Mouse (Mus musculus) heart, postnatal 0 days (tissue): ENCODE data around the gene Pex14. TPM values are rescaled to one million over a fixed set of nuclear protein-coding genes. Genes with fewer than 3 reads are reported as not detected.
A peak's percentile ranks its signal among the peaks of the same experiment; 100 is the strongest.

Experiments
- ATAC-seq: fragments of 200-750 bp; cut with Nextera tagmentation; 2 replicates; pipeline ENCODE4 v1.8.0; 2017; ENCODE audit warnings: low read depth, moderate number of reproducible peaks, moderate library complexity; ENCODE audit not compliant: insufficient read depth
- DNase-seq: peaks from one replicate; pipeline ENCODE4 v3.0.0-alpha.2; 2016; ENCODE audit warnings: low spot score
- H3K27ac ChIP-seq: fragments of 300-500 bp; sonication (generic); 2 replicates; pipeline ENCODE4 v1.5.1; 2014; ENCODE audit warnings: low read depth, mild to moderate bottlenecking
- H3K27me3 ChIP-seq: fragments of 300-500 bp; sonication (generic); 2 replicates; pipeline ENCODE4 v1.6.1; 2014; ENCODE audit warnings: low read length, mixed read lengths; ENCODE audit not compliant: control insufficient read depth, insufficient read depth
- H3K36me3 ChIP-seq: fragments of 300-500 bp; sonication (generic); replicated peaks from 2 replicates; pipeline ENCODE4 v1.6.1; 2014; ENCODE audit warnings: low read length, mixed read lengths; ENCODE audit not compliant: control insufficient read depth, insufficient read depth
- H3K4me1 ChIP-seq: fragments of 300-500 bp; sonication (generic); 2 replicates; pipeline ENCODE4 v1.6.1; 2014; ENCODE audit warnings: antibody characterized with exemption; ENCODE audit not compliant: control insufficient read depth, insufficient read depth
- H3K4me2 ChIP-seq: fragments of 300-500 bp; sonication (generic); 2 replicates; pipeline ENCODE4 v1.6.1; 2014; ENCODE audit warnings: low read depth, mild to moderate bottlenecking, low read length, moderate library complexity
- H3K4me3 ChIP-seq: fragments of 300-500 bp; sonication (generic); 2 replicates; pipeline ENCODE4 v1.5.1; 2014; ENCODE audit warnings: low read depth, low read length
- H3K9ac ChIP-seq: fragments of 300-500 bp; sonication (generic); replicated peaks from 2 replicates; pipeline ENCODE4 v1.6.1; 2014; ENCODE audit warnings: low read depth, low read length, mixed read lengths
- H3K9me3 ChIP-seq: fragments of 300-500 bp; sonication (generic); replicated peaks from 2 replicates; pipeline ENCODE4 v1.6.1; 2016; ENCODE audit warnings: low read length; ENCODE audit not compliant: control insufficient read depth
- CTCF ChIP-seq: IDR thresholded peaks from 2 replicates; pipeline ENCODE4 v1.5.1; 2016; ENCODE audit warnings: antibody characterized with exemption, control low read depth, low read depth
- EP300 ChIP-seq: IDR thresholded peaks from 2 replicates; pipeline ENCODE4 v1.6.1; 2016; ENCODE audit warnings: antibody characterized with exemption, low read depth
- WGBS: fragments of 180-500 bp; shearing (Covaris S2); extraction: QIAGEN DNeasy Blood & Tissue Kit; methylation state at CpG from one replicate; pipeline ENCODE4 v1.1.7; 2014; 5-methylcytosine and 5-hydroxymethylcytosine counted together
- polyA plus RNA-seq: library from polyadenylated mRNA; unstranded; fragments of >200 nt; fragmentation: Nextera tagmentation; extraction: Ambion mirVana; gene quantifications from 2 replicates; pipeline ENCODE4 v1.2.1, GENCODE M21; 2015
- total RNA-seq: library from RNA; depleted of rRNA; stranded (reverse); fragments of >200 nt; gene quantifications from 2 replicates; pipeline ENCODE4 v1.2.3, GENCODE M21; 2014; ENCODE audit warnings: low replicate concordance

Pex14 gene
- total and polyA plus RNA-seq, 2 experiments from 2014 or later: 38.1 to 43.9 TPM

- no peaks in the 10 kb centered on the region for H3K36me3 ChIP-seq
- H3K27ac ChIP-seq: no peak overlapping the region
- H3K4me3 ChIP-seq: no peak overlapping the region
- H3K4me1 ChIP-seq: peaks cover 31% of the 10 kb centered on the region
- 85% methylated on average over 4 of the region's 4 CpGs for WGBS
- ATAC-seq (no peak), DNase-seq (no peak)
- TF ChIP-seq EP300 (no peak), CTCF (no peak)
- H3K27me3 ChIP-seq: no peaks in the 10 kb centered on the region
- H3K9me3 ChIP-seq: no peaks in the 10 kb centered on the region
- H3K9ac ChIP-seq: no peak overlapping the region
- no peak overlapping the region for H3K4me2 ChIP-seq
These were observed 128.9 kb downstream of the Pex14 start for GRCm38 (mm10) chr4:148970742-148971141.

- Histone ChIP-seq H3K36me3 (no peaks in the 10 kb centered on the region), H3K4me2 (no peak overlapping the region), H3K27ac (peak overlapping the region; percentile 47), H3K9me3 (no peaks in the 10 kb centered on the region), H3K4me1 (peaks cover 25% of the 10 kb centered on the region), H3K4me3 (no peak overlapping the region), H3K9ac (no peak overlapping the region), H3K27me3 (no peaks in the 10 kb centered on the region)
- DNase-seq (peak; percentile 63), ATAC-seq (peak; percentile 79)
- no peak for TF ChIP-seq CTCF
- 19% methylated on average over 5 of the region's 5 CpGs for WGBS
These were observed 130.1 kb downstream of the Pex14 start for GRCm38 (mm10) chr4:148969610-148970009.

- DNase-seq: no peak
- Histone ChIP-seq H3K27ac (peak overlapping the region; percentile 47; the same call in 1 of the 2 replicates), H3K4me3 (no peak overlapping the region), H3K36me3 (no peaks in the 10 kb centered on the region), H3K27me3 (no peaks in the 10 kb centered on the region), H3K4me2 (no peak overlapping the region), H3K4me1 (peaks cover 25% of the 10 kb centered on the region), H3K9ac (no peak overlapping the region), H3K9me3 (no peaks in the 10 kb centered on the region)
- ATAC-seq: no peak
- no peak for TF ChIP-seq CTCF
- WGBS: 65% methylated on average over 5 of the region's 5 CpGs
These were observed 130.8 kb downstream of the Pex14 start for GRCm38 (mm10) chr4:148968859-148969258.

GRCm38 (mm10) chr4:148966132-148966531 is 133.5 kb downstream of the Pex14 start:
- 58% methylated on average over 5 of the region's 5 CpGs for WGBS
- Histone ChIP-seq H3K27ac (no peak overlapping the region), H3K36me3 (peaks cover 6% of the 10 kb centered on the region), H3K4me3 (no peak overlapping the region), H3K4me2 (no peak overlapping the region), H3K27me3 (no peaks in the 10 kb centered on the region), H3K4me1 (peaks cover 30% of the 10 kb centered on the region), H3K9me3 (no peaks in the 10 kb centered on the region), H3K9ac (no peak overlapping the region)
- DNase-seq (no peak), ATAC-seq (no peak)
- TF ChIP-seq EP300 (no peak), CTCF (no peak)

- peaks cover 21% of the 10 kb centered on the region for H3K4me1 ChIP-seq
These were observed 134.9 kb downstream of the Pex14 start for GRCm38 (mm10) chr4:148964541-148965310.

GRCm38 (mm10) chr4:148962096-148962495 is 137.6 kb downstream of the Pex14 start:
- H3K27me3 ChIP-seq: no peaks in the 10 kb centered on the region
- no peak overlapping the region for H3K9ac ChIP-seq
- no peak for DNase-seq
- no peak overlapping the region for H3K4me3 ChIP-seq
- no peaks in the 10 kb centered on the region for H3K9me3 ChIP-seq
- peak overlapping the region; percentile 96; the same call in 1 of the 2 replicates for H3K27ac ChIP-seq
- H3K4me2 ChIP-seq: no peak overlapping the region
- TF ChIP-seq EP300: no peak
- TF ChIP-seq CTCF: no peak
- ATAC-seq: no peak
- WGBS: 76% methylated on average over 1 of the region's 1 CpGs
- H3K36me3 ChIP-seq: peaks cover 6% of the 10 kb centered on the region
- peaks cover 20% of the 10 kb centered on the region for H3K4me1 ChIP-seq

More at GRCm38 (mm10) chr4:148964541-148965310, 134.9 kb downstream of the Pex14 start:
- no peak for ATAC-seq
- Histone ChIP-seq H3K27ac (no peak overlapping the region), H3K9me3 (no peaks in the 10 kb centered on the region), H3K27me3 (no peaks in the 10 kb centered on the region), H3K4me3 (no peak overlapping the region), H3K4me2 (no peak overlapping the region), H3K36me3 (peaks cover 6% of the 10 kb centered on the region), H3K9ac (no peak overlapping the region)
- WGBS: 87% methylated on average over 10 of the region's 10 CpGs
- TF ChIP-seq EP300 (no peak), CTCF (no peak)
- no peak for DNase-seq
